Mouse (Mus musculus): ENCODE data around the gene Nolc1. TPM values are rescaled to one million over a fixed set of nuclear protein-coding genes. Genes with fewer than 3 reads are reported as not detected.

Nolc1 gene
- polyA plus RNA-seq, 1 experiment from 2014 or later: 22.5 TPM

- no peak for DNase-seq (ENCODE audit: low spot score)
- Histone ChIP-seq H3K9ac (replicated peaks; ENCODE audit: low read depth) (no peak overlapping the region), H3K36me3 (ENCODE audit: insufficient read depth, low read length) (peaks cover 14% of the 10 kb centered on the region; the same call in 1 of the 2 replicates), H3K4me3 (ENCODE audit: low read depth, low read length) (no peak overlapping the region), H3K27ac (ENCODE audit: low read length) (no peak overlapping the region), H3K4me1 (ENCODE audit: insufficient read depth, low read depth, low read length) (no peaks in the 10 kb centered on the region; the same call in 1 of the 2 replicates), H3K9me3 (ENCODE audit: low read length) (no peaks in the 10 kb centered on the region), H3K27me3 (replicated peaks; ENCODE audit: insufficient read depth, low read length) (no peaks in the 10 kb centered on the region), H3K4me2 (replicated peaks; ENCODE audit: low read depth, low read length) (no peak overlapping the region)
- no peak for ATAC-seq
- TF ChIP-seq CTCF (IDR thresholded peaks at IDR 0.05) (no peak), EP300 (IDR thresholded peaks at IDR 0.05) (no peak)
- 79% methylated on average over 7 of the region's 7 CpGs for WGBS
Observed at GRCm38 (mm10) chr19:46073285-46073684, 2.4 kb upstream of the Nolc1 start.

GRCm38 (mm10) chr19:46074266-46074665 is 1.4 kb upstream of the Nolc1 start:
- H3K4me3 ChIP-seq (ENCODE audit: low read depth, low read length): no peak overlapping the region
- 89% methylated on average over 5 of the region's 5 CpGs for WGBS
- no peak overlapping the region for H3K27ac ChIP-seq (ENCODE audit: low read length)
- H3K4me1 ChIP-seq (ENCODE audit: insufficient read depth, low read depth, low read length): no peaks in the 10 kb centered on the region; the same call in 1 of the 2 replicates
- TF ChIP-seq CTCF (IDR thresholded peaks at IDR 0.05) (no peak), EP300 (IDR thresholded peaks at IDR 0.05) (no peak)
- no peaks in the 10 kb centered on the region for H3K9me3 ChIP-seq (ENCODE audit: low read length)
- H3K27me3 ChIP-seq (replicated peaks; ENCODE audit: insufficient read depth, low read length): no peaks in the 10 kb centered on the region
- ATAC-seq (no peak), DNase-seq (ENCODE audit: low spot score) (no peak)
- H3K4me2 ChIP-seq (replicated peaks; ENCODE audit: low read depth, low read length): no peak overlapping the region
- H3K9ac ChIP-seq (replicated peaks; ENCODE audit: low read depth): no peak overlapping the region
- H3K36me3 ChIP-seq (ENCODE audit: insufficient read depth, low read length): peaks cover 8% of the 10 kb centered on the region; the same call in 1 of the 2 replicates

- 66% methylated on average over 3 of the region's 3 CpGs for WGBS
- no peak for DNase-seq (ENCODE audit: low spot score)
- H3K27me3 ChIP-seq (replicated peaks; ENCODE audit: insufficient read depth, low read length): no peaks in the 10 kb centered on the region
- peaks cover 32% of the 10 kb centered on the region for H3K36me3 ChIP-seq (ENCODE audit: insufficient read depth, low read length)
- H3K4me2 ChIP-seq (replicated peaks; ENCODE audit: low read depth, low read length): no peak overlapping the region
- H3K4me3 ChIP-seq (ENCODE audit: low read depth, low read length): no peak overlapping the region
- no peak for TF ChIP-seq EP300 (IDR thresholded peaks at IDR 0.05)
- no peaks in the 10 kb centered on the region; the same call in 1 of the 2 replicates for H3K4me1 ChIP-seq (ENCODE audit: insufficient read depth, low read depth, low read length)
- no peak overlapping the region for H3K27ac ChIP-seq (ENCODE audit: low read length)
- no peaks in the 10 kb centered on the region for H3K9me3 ChIP-seq (ENCODE audit: low read length)
- H3K9ac ChIP-seq (replicated peaks; ENCODE audit: low read depth): no peak overlapping the region
- ATAC-seq: no peak
Observed at GRCm38 (mm10) chr19:46078535-46078934, 2.9 kb downstream of the Nolc1 start.

GRCm38 (mm10) chr19:46085185-46085584 is 9.5 kb downstream of the Nolc1 start:
- DNase-seq (ENCODE audit: low spot score) (no peak), ATAC-seq (no peak)
- TF ChIP-seq CTCF (IDR thresholded peaks at IDR 0.05) (no peak), EP300 (IDR thresholded peaks at IDR 0.05) (no peak)
- Histone ChIP-seq H3K27ac (ENCODE audit: low read length) (no peak overlapping the region), H3K4me3 (ENCODE audit: low read depth, low read length) (no peak overlapping the region), H3K4me1 (ENCODE audit: insufficient read depth, low read depth, low read length) (no peaks in the 10 kb centered on the region), H3K4me2 (replicated peaks; ENCODE audit: low read depth, low read length) (no peak overlapping the region), H3K36me3 (ENCODE audit: insufficient read depth, low read length) (peaks cover 32% of the 10 kb centered on the region), H3K9ac (replicated peaks; ENCODE audit: low read depth) (no peak overlapping the region), H3K9me3 (ENCODE audit: low read length) (no peaks in the 10 kb centered on the region), H3K27me3 (replicated peaks; ENCODE audit: insufficient read depth, low read length) (no peaks in the 10 kb centered on the region)
- 95% methylated on average over 8 of the region's 8 CpGs for WGBS

- no peak overlapping the region for H3K4me2 ChIP-seq (replicated peaks; ENCODE audit: low read depth, low read length)
- no peaks in the 10 kb centered on the region for H3K4me1 ChIP-seq (ENCODE audit: insufficient read depth, low read depth, low read length)
- H3K9me3 ChIP-seq (ENCODE audit: low read length): no peaks in the 10 kb centered on the region
- H3K27me3 ChIP-seq (replicated peaks; ENCODE audit: insufficient read depth, low read length): no peaks in the 10 kb centered on the region
- DNase-seq (ENCODE audit: low spot score) (peak; percentile 83), ATAC-seq (no peak)
- H3K27ac ChIP-seq (ENCODE audit: low read length): no peak overlapping the region
- TF ChIP-seq EP300 (IDR thresholded peaks at IDR 0.05) (no peak), CTCF (IDR thresholded peaks at IDR 0.05) (peak; percentile 78)
- no peak overlapping the region for H3K4me3 ChIP-seq (ENCODE audit: low read depth, low read length)
- H3K36me3 ChIP-seq (ENCODE audit: insufficient read depth, low read length): peaks cover 26% of the 10 kb centered on the region
- no peak overlapping the region for H3K9ac ChIP-seq (replicated peaks; ENCODE audit: low read depth)
- WGBS: 49% methylated on average over 3 of the region's 3 CpGs
Observed at GRCm38 (mm10) chr19:46086337-46086736, 10.7 kb downstream of the Nolc1 start.

- Histone ChIP-seq H3K9ac (replicated peaks; ENCODE audit: low read depth) (no peak overlapping the region), H3K9me3 (ENCODE audit: low read length) (no peaks in the 10 kb centered on the region), H3K27ac (ENCODE audit: low read length) (no peak overlapping the region), H3K4me1 (ENCODE audit: insufficient read depth, low read depth, low read length) (no peaks in the 10 kb centered on the region), H3K27me3 (replicated peaks; ENCODE audit: insufficient read depth, low read length) (no peaks in the 10 kb centered on the region), H3K4me2 (replicated peaks; ENCODE audit: low read depth, low read length) (no peak overlapping the region), H3K36me3 (ENCODE audit: insufficient read depth, low read length) (peaks cover 10% of the 10 kb centered on the region; the same call in 1 of the 2 replicates), H3K4me3 (ENCODE audit: low read depth, low read length) (no peak overlapping the region)
- TF ChIP-seq EP300 (IDR thresholded peaks at IDR 0.05): no peak
- no peak for TF ChIP-seq CTCF (IDR thresholded peaks at IDR 0.05)
- DNase-seq (ENCODE audit: low spot score): no peak
- WGBS: 66% methylated on average over 7 of the region's 7 CpGs
- no peak for ATAC-seq
Observed at GRCm38 (mm10) chr19:46087871-46088270, 12.2 kb downstream of the Nolc1 start.

- Histone ChIP-seq H3K4me3 (ENCODE audit: low read depth, low read length) (no peak overlapping the region), H3K36me3 (ENCODE audit: insufficient read depth, low read length) (no peaks in the 10 kb centered on the region), H3K27me3 (replicated peaks; ENCODE audit: insufficient read depth, low read length) (no peaks in the 10 kb centered on the region), H3K9ac (replicated peaks; ENCODE audit: low read depth) (no peak overlapping the region), H3K9me3 (ENCODE audit: low read length) (no peaks in the 10 kb centered on the region), H3K27ac (ENCODE audit: low read length) (no peak overlapping the region), H3K4me1 (ENCODE audit: insufficient read depth, low read depth, low read length) (no peaks in the 10 kb centered on the region), H3K4me2 (replicated peaks; ENCODE audit: low read depth, low read length) (no peak overlapping the region)
- TF ChIP-seq CTCF (IDR thresholded peaks at IDR 0.05) (no peak), EP300 (IDR thresholded peaks at IDR 0.05) (no peak)
- no peak for ATAC-seq
- DNase-seq (ENCODE audit: low spot score): no peak
- 77% methylated on average over 4 of the region's 4 CpGs for WGBS
Observed at GRCm38 (mm10) chr19:46091641-46092040, 16.0 kb downstream of the Nolc1 start.

Data from lung, postnatal 0 days (tissue).